Mouse (Mus musculus): Measurements from ENCODE around the gene Dag1.
"Not testable (repeated sequence)": the region's sequence is repeated elsewhere in the genome, so short reads cannot be mapped to it uniquely, and the experiment has no call there.

GRCm38 (mm10) chr9:108196222-108196621 lies 67.5 kb downstream of the Dag1 start:
- not testable (repeated sequence) for TF ChIP-seq CTCF (IDR thresholded peaks at IDR 0.05; ENCODE audit: low read depth, low read length); POLR2A (IDR thresholded peaks at IDR 0.05; ENCODE audit: borderline replicate concordance, low read depth, low read length)
